Mouse (Mus musculus) bone marrow, adult 2 months (tissue): ENCODE results near the gene 1700008O03Rik. TPM values are rescaled to one million over a fixed set of nuclear protein-coding genes. Genes with fewer than 3 reads are reported as not detected.

ENCODE experiments used
- H3K27ac ChIP-seq: fragments of 200-500 bp; 2 replicates; pipeline ENCODE4 v1.5.1; 2012; ENCODE audit warnings: low read depth, mild to moderate bottlenecking, control low read depth, inconsistent platforms, low read length; ENCODE audit not compliant: control insufficient read depth, poor library complexity, insufficient read depth
- H3K4me1 ChIP-seq: fragments of 200-500 bp; 2 replicates; pipeline ENCODE4 v1.6.1; 2011; ENCODE audit warnings: low read length; ENCODE audit not compliant: control insufficient read depth, insufficient read depth
- H3K4me3 ChIP-seq: fragments of 200-500 bp; replicated peaks from 2 replicates; pipeline ENCODE3; 2011; ENCODE audit warnings: mild to moderate bottlenecking, low read depth, low read length, control low read depth; ENCODE audit not compliant: control insufficient read depth
- CTCF ChIP-seq: fragments of 200-500 bp; IDR thresholded peaks from 2 replicates; pipeline ENCODE4 v1.5.1; 2011; ENCODE audit warnings: low read length, control low read depth; ENCODE audit not compliant: control insufficient read depth, insufficient read depth
- POLR2A ChIP-seq: fragments of 200-500 bp; IDR thresholded peaks from 2 replicates; pipeline ENCODE4 v1.6.1; 2011; ENCODE audit warnings: low read depth, mild to moderate bottlenecking, control low read depth, low read length, borderline replicate concordance; ENCODE audit not compliant: control insufficient read depth
- WGBS: fragments of 180-500 bp; shearing (Covaris S2); methylation state at CpG from one replicate; pipeline ENCODE4 v1.1.7; 2018; 5-methylcytosine and 5-hydroxymethylcytosine counted together
- polyA plus RNA-seq: library from polyadenylated mRNA; stranded (reverse); fragments of >200 nt; gene quantifications from 2 replicates; pipeline ENCODE4 v1.2.4, GENCODE M21; 2011; ENCODE audit warnings: low replicate concordance; ENCODE audit not compliant: missing spikeins, insufficient read depth, insufficient read length

Gene 1700008O03Rik
- polyA plus RNA-seq, 1 experiment: not detected

GRCm38 (mm10) chr7:44311713-44312304 lies 73.8 kb downstream of the 1700008O03Rik start:
- H3K4me1 ChIP-seq: no peaks in the 10 kb centered on the region; the same call in 1 of the 2 replicates
- TF ChIP-seq CTCF (0 out of 2 replicates have a peak, but pooled peaks have one; percentile 33), POLR2A (no peak)
- no peak overlapping the region for H3K4me3 ChIP-seq
- 4% methylated on average over 6 of the region's 6 CpGs for WGBS
- H3K27ac ChIP-seq: no peak overlapping the region

GRCm38 (mm10) chr7:44310878-44311712 lies 74.5 kb downstream of the 1700008O03Rik start:
- TF ChIP-seq CTCF (no peak), POLR2A (no peak)
- Histone ChIP-seq H3K4me3 (no peak overlapping the region), H3K4me1 (no peaks in the 10 kb centered on the region; the same call in 1 of the 2 replicates), H3K27ac (no peak overlapping the region)
- 1% methylated on average over 36 of the region's 38 CpGs for WGBS

- 1% methylated on average over 37 of the region's 40 CpGs for WGBS
- no peak for TF ChIP-seq POLR2A
- TF ChIP-seq CTCF: no peak
Measured at GRCm38 (mm10) chr7:44310285-44310877, 75.2 kb downstream of the 1700008O03Rik start.

More at GRCm38 (mm10) chr7:44310285-44310877, 75.2 kb downstream of the 1700008O03Rik start:
- Histone ChIP-seq H3K4me3 (no peak overlapping the region), H3K27ac (no peak overlapping the region), H3K4me1 (no peaks in the 10 kb centered on the region; the same call in none of the 2 replicates)

Other genes starting within 250 kb of the 1700008O03Rik start
- gene Klk1b16, start 249.1 kb downstream of the 1700008O03Rik start, polyA plus RNA-seq: not detected in 2 replicates
- not detected in 2 replicates for gene Klk1b24, start 197.6 kb downstream of the 1700008O03Rik start, polyA plus RNA-seq
- not detected in 2 replicates for gene Klk1b3, start 187.6 kb downstream of the 1700008O03Rik start, polyA plus RNA-seq
- not detected in 2 replicates for gene Klk1b4, start 178.4 kb downstream of the 1700008O03Rik start, polyA plus RNA-seq
- gene Klk1b5, start 169.9 kb downstream of the 1700008O03Rik start, polyA plus RNA-seq: not detected in 2 replicates
- gene Klk1, start 160.5 kb downstream of the 1700008O03Rik start, polyA plus RNA-seq: 2.4 and 17.2 TPM in 2 replicates
- gene Gm36864, start 149.6 kb downstream of the 1700008O03Rik start, polyA plus RNA-seq: not detected in 2 replicates
- gene 1700028J19Rik, start 139.1 kb downstream of the 1700008O03Rik start, polyA plus RNA-seq: 2.0 TPM in 1 of 2 replicates, not detected in the other
- 45.1 and 74.8 TPM in 2 replicates for gene 2410002F23Rik, start 139.1 kb downstream of the 1700008O03Rik start, polyA plus RNA-seq
- not detected in 2 replicates for gene Acp4, start 128.4 kb downstream of the 1700008O03Rik start, polyA plus RNA-seq
- gene Gm15517, start 124.4 kb downstream of the 1700008O03Rik start, polyA plus RNA-seq: not detected in 2 replicates
- gene Clec11a, start 78.9 kb downstream of the 1700008O03Rik start, polyA plus RNA-seq: 0.75 and 1.8 TPM in 2 replicates
- gene Shank1, start 75.6 kb downstream of the 1700008O03Rik start, polyA plus RNA-seq: 1.9 and 4.2 TPM in 2 replicates
- gene Syt3, start 1.7 kb downstream of the 1700008O03Rik start, polyA plus RNA-seq: not detected in 2 replicates
- 0.92 TPM in 1 of 2 replicates, not detected in the other for gene Lrrc4b, start 43.2 kb upstream of the 1700008O03Rik start, polyA plus RNA-seq
- not detected in 2 replicates for gene Aspdh, start 79.6 kb upstream of the 1700008O03Rik start, polyA plus RNA-seq
- 128 and 154 TPM in 2 replicates for gene Josd2, start 82.2 kb upstream of the 1700008O03Rik start, polyA plus RNA-seq
- 41.8 and 58.8 TPM in 2 replicates for gene Emc10, start 110.7 kb upstream of the 1700008O03Rik start, polyA plus RNA-seq
- gene Fam71e1, start 110.8 kb upstream of the 1700008O03Rik start, polyA plus RNA-seq: 4.6 and 5.0 TPM in 2 replicates
- gene Mybpc2, start 138.8 kb upstream of the 1700008O03Rik start, polyA plus RNA-seq: 1.5 and 5.4 TPM in 2 replicates
- 25.0 and 55.6 TPM in 2 replicates for gene Spib, start 146.3 kb upstream of the 1700008O03Rik start, polyA plus RNA-seq
- 147 and 216 TPM in 2 replicates for gene Pold1, start 163.0 kb upstream of the 1700008O03Rik start, polyA plus RNA-seq
- gene Nr1h2, start 168.1 kb upstream of the 1700008O03Rik start, polyA plus RNA-seq: 87.8 and 123 TPM in 2 replicates
- gene Napsa, start 186.6 kb upstream of the 1700008O03Rik start, polyA plus RNA-seq: 21.1 and 49.7 TPM in 2 replicates
- 1.1 and 3.9 TPM in 2 replicates for gene Kcnc3, start 204.8 kb upstream of the 1700008O03Rik start, polyA plus RNA-seq